Mouse (Mus musculus): Measurements from ENCODE around the gene Nek7. TPM values are rescaled to one million over a fixed set of nuclear protein-coding genes. Genes with fewer than 3 reads are reported as not detected.
A peak's percentile ranks its signal among the peaks of the same experiment; 100 is the strongest.

Gene Nek7
- total RNA-seq, 2 experiments from 2014 or later: 51.2 to 56.9 TPM

- no peak for DNase-seq
- intact Hi-C loops (cut with DNase I; ENCODE audit: low total_unique reads): no loop called here
These were observed 40.7 kb downstream of the Nek7 start for GRCm38 (mm10) chr1:138579207-138579606.

DNA sequence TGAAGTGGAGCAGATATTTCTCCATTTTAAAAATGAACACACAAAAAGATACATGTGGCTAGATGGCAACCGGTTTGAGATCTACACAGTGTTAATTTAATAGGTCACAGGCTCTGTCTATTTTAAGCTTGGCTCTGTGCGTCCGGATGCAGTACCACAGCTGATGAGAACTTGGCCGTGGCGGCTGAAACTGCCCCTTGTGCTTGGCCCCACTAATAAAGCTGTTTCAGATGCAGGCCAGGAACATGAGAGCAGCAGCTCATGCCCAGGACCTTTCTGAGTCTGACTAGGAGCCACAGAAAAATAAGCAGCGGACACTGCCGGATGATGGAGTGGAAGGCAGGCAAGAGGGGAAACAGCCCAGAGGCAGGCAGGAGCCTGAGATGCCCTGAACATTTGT lies 43.1 kb downstream of the Nek7 start:
- peak; percentile 72 for DNase-seq
- intact Hi-C loops (cut with DNase I; ENCODE audit: low total_unique reads): no loop called here

GRCm38 (mm10) chr1:138576066-138576697 lies 43.8 kb downstream of the Nek7 start:
- intact Hi-C loops (cut with DNase I; ENCODE audit: low total_unique reads): no loop called here

DNA sequence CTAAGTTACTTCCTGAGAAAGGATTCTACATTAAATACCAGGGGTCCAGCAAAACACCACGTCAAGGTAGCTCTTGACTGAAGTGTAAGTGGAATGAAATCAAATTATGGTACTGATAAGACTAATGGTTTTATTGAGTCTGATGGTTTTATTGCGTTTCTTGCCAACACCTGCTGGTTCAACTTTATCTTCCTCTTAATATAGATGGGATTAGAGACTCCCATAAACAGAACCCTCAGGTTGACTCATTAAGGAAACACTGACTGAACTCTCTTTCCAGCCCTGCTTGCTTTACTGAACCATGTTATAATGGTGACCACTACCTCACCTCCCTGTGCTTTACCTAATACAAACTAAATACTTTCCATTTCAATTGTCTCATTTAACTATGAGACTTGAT lies 44.3 kb downstream of the Nek7 start:
- intact Hi-C loops (cut with DNase I; ENCODE audit: low total_unique reads): no loop called here
- no peak for DNase-seq

More at GRCm38 (mm10) chr1:138576066-138576697, 43.8 kb downstream of the Nek7 start:
- DNase-seq: no peak

GRCm38 (mm10) chr1:138571565-138572361 lies 48.2 kb downstream of the Nek7 start:
- no peak for DNase-seq
- intact Hi-C loops (cut with DNase I; ENCODE audit: low total_unique reads): no loop called here

DNA sequence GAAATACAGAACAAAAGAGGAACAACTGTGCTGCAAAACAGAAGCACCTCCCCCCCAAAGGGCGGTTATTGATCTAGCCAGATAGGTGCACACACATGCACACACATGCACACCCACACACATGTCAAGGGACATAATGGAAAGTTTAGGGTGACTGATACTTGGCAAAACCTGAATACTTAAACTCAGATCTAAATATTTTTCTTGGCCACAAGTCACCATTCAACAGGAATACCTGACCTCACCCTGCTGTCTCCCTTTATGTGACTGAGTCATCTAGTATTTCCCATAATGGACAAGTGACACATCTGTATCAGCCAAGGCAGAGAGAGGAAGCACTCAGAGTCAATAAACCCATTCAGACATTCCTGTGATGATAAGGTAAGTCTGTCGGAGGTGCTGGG lies 48.9 kb downstream of the Nek7 start:
- intact Hi-C loops (cut with DNase I; ENCODE audit: low total_unique reads): no loop called here
- no peak for DNase-seq

- no peak for DNase-seq
- intact Hi-C loops (cut with DNase I; ENCODE audit: low total_unique reads): loop anchor here (10.0 kb wide), 1 partner anchor 56 kb away; the partner anchor contains the start of gene Nek7
These were observed 51.3 kb downstream of the Nek7 start for GRCm38 (mm10) chr1:138568434-138569232.

- DNase-seq: no peak
- intact Hi-C loops (cut with DNase I; ENCODE audit: low total_unique reads): loop anchor here (10.0 kb wide), 1 partner anchor 57 kb away; the partner anchor contains the start of gene Nek7
These were observed 52.0 kb downstream of the Nek7 start for GRCm38 (mm10) chr1:138567946-138568345.

DNA sequence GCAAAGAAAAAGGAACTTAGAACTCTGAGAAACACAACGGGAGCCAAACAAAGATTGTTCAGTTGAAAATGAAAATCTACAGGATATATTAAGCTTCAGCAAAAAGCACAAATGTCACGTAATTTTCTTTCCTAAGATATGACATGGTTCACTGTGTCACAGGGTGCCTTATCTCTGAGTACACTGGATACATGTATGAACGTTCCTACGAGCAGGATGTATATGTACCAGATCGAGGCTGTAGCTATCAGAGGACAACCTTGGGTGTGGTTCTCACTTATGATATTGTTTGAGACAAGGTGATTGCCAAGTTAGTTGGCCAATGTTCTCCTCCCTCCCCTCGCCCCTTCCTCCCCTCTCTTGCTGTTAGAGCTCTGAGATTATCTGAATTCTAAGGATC lies 55.3 kb downstream of the Nek7 start:
- intact Hi-C loops (cut with DNase I; ENCODE audit: low total_unique reads): loop anchor here (10.0 kb wide), 1 partner anchor 60 kb away; the partner anchor contains the start of gene Nek7
- DNase-seq: no peak

- no peak for DNase-seq
- intact Hi-C loops (cut with DNase I; ENCODE audit: low total_unique reads): loop anchor here (10.0 kb wide), 1 partner anchor 64 kb away; the partner anchor contains the start of gene Nek7
These were observed 59.2 kb downstream of the Nek7 start for GRCm38 (mm10) chr1:138560733-138561132.

- DNase-seq: no peak
- intact Hi-C loops (cut with DNase I; ENCODE audit: low total_unique reads): loop anchor here (10.0 kb wide), 1 partner anchor 65 kb away; the partner anchor contains the start of gene Nek7
These were observed 60.5 kb downstream of the Nek7 start for GRCm38 (mm10) chr1:138559213-138560101.

GRCm38 (mm10) chr1:138558342-138558741 lies 61.6 kb downstream of the Nek7 start:
- intact Hi-C loops (cut with DNase I; ENCODE audit: low total_unique reads): no loop called here
- no peak for DNase-seq

DNA sequence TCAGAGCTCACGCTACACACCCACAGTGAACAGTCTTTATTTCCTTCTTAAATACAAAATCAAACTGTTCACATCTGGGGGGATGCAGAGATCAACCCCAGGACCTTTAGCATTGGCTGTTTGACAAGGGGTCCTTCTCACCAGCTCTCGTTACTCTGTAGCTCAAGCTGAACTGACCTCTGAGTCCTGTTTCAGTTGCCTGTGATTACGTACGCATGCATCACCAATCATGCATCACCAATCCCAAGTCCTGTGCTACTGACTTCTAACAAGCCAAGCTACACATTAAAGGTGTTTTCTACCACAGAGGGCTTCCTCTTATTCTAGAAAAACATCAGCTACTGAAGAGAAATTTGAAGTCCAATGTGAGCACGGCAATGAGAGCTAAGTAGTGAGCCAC lies 65.0 kb downstream of the Nek7 start:
- intact Hi-C loops (cut with DNase I; ENCODE audit: low total_unique reads): no loop called here

DNA sequence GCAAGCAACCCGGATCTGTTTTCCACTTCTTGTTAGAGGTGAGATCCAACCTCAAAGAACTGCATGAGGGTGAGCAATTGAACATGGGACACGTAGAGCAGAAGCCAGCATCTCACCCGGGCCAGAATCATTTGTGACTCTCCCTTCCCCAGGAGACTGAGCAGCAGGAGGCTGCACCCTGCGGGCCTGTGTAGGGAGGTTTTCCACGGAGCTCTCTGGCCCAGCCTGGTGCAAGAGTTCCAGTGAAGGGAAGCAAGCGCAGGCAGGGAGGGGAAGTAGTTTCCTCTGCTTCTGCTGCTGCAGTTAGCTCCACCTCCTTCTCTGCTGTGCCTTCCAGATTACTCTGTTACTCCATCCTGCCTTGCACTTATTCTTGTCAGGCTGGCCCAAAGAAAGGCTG lies 69.8 kb downstream of the Nek7 start:
- intact Hi-C loops (cut with DNase I; ENCODE audit: low total_unique reads): no loop called here

More for the DNA sequence above, 65.0 kb downstream of the Nek7 start:
- DNase-seq: no peak

DNA sequence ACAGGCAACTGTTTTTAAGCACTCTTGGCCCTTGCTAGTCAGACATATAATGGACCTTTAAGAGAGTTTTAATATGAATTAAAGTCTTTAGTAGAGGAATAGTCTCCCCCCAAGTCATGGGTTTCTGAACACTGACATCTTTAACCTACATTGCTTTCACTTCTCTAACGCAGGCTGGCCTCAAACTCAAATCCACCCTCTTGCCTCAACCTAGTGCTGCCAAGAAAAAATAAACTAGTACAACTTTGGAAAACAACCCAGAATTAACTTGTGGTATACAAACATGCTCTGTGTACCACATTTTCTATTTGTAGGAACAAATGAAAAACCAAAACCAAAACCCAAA lies 77.8 kb downstream of the Nek7 start:
- no peak for DNase-seq
- intact Hi-C loops (cut with DNase I; ENCODE audit: low total_unique reads): no loop called here

More for the DNA sequence above, 69.8 kb downstream of the Nek7 start:
- DNase-seq: peak; percentile 41

GRCm38 (mm10) chr1:138541495-138542169 lies 78.3 kb downstream of the Nek7 start:
- intact Hi-C loops (cut with DNase I; ENCODE audit: low total_unique reads): no loop called here
- no peak for DNase-seq

DNA sequence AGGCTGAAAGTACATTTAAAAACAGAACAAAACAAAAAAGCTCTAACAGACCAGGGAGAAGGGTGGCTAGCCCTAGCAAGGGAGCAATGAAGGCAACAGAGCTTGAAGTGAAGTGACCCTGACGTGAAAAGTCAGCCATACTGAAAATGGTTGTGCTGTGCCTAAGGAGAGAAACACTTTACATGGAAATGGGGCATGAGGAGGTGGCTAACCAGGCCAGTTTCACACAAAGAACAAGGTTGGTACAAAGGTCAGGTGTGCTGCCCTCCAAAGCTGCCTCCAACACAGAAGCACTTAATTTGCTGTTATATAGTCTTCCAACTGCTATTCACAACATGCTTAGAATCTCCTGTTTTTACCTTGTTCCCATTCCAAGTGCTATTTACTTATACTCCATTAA lies 80.2 kb downstream of the Nek7 start:
- intact Hi-C loops (cut with DNase I; ENCODE audit: low total_unique reads): no loop called here
- no peak for DNase-seq

DNA sequence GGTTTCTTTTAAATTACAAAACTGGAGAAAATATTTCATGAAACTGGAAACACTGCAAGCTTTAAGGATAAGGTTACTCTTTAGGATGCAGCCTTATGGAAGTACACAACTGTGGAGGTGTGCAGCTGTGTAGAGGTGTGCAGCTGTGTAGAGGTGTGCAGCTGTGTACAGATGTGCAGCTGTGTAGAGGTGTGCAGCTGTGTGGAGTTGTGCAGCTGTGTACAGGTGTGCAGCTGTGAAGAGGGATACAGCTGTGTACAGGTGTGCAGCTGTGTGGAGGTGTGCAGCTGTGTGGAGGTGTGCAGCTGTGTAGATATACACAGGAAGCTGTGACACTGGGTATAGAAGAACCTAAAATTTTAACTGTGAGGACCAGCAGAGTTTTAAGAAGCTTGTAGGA lies 81.7 kb downstream of the Nek7 start:
- intact Hi-C loops (cut with DNase I; ENCODE audit: low total_unique reads): no loop called here
- no peak for DNase-seq
